Mouse (Mus musculus) kidney, postnatal 0 days (tissue): ENCODE measurements around the gene Cdc27. TPM values are rescaled to one million over a fixed set of nuclear protein-coding genes. Genes with fewer than 3 reads are reported as not detected.

Experiments
- ATAC-seq: fragments of 200-750 bp; cut with Nextera tagmentation; replicated peaks from 2 replicates; pipeline ENCODE4 v1.8.0; 2017; ENCODE audit warnings: low read depth, moderate number of reproducible peaks, moderate TSS enrichment, moderate library complexity; ENCODE audit not compliant: low FRiP score
- DNase-seq: peaks from one replicate; pipeline ENCODE4 v3.0.0-alpha.2; 2016; ENCODE audit warnings: low spot score
- H3K27ac ChIP-seq: fragments of 300-500 bp; sonication (generic); 2 replicates; pipeline ENCODE4 v1.5.1; 2014; ENCODE audit warnings: mild to moderate bottlenecking
- H3K27me3 ChIP-seq: fragments of 300-500 bp; sonication (generic); 2 replicates; pipeline ENCODE4 v1.6.1; 2014; ENCODE audit warnings: low read length, mixed read lengths; ENCODE audit not compliant: insufficient read depth
- H3K36me3 ChIP-seq: fragments of 300-500 bp; sonication (generic); 2 replicates; pipeline ENCODE4 v1.6.1; 2014; ENCODE audit warnings: low read length, mixed read lengths; ENCODE audit not compliant: insufficient read depth
- H3K4me1 ChIP-seq: fragments of 300-500 bp; sonication (generic); replicated peaks from 2 replicates; pipeline ENCODE4 v1.6.1; 2014; ENCODE audit warnings: antibody characterized with exemption, low read length, mixed read lengths; ENCODE audit not compliant: insufficient read depth
- H3K4me2 ChIP-seq: fragments of 300-500 bp; sonication (generic); 2 replicates; pipeline ENCODE4 v1.6.1; 2014; ENCODE audit warnings: mild to moderate bottlenecking, low read length, moderate library complexity, mixed read lengths
- H3K4me3 ChIP-seq: fragments of 300-500 bp; sonication (generic); replicated peaks from 2 replicates; pipeline ENCODE4 v1.5.1; 2014; ENCODE audit warnings: low read depth, low read length
- H3K9ac ChIP-seq: fragments of 300-500 bp; sonication (generic); 2 replicates; pipeline ENCODE4 v1.6.1; 2014; ENCODE audit warnings: low read depth, low read length
- H3K9me3 ChIP-seq: fragments of 300-500 bp; sonication (generic); replicated peaks from 2 replicates; pipeline ENCODE4 v1.6.1; 2016; ENCODE audit warnings: low read length, inconsistent platforms, mixed read lengths
- CTCF ChIP-seq: IDR thresholded peaks from 2 replicates; pipeline ENCODE4 v1.5.1; 2016; ENCODE audit warnings: antibody characterized with exemption, low read depth, mild to moderate bottlenecking, moderate library complexity
- WGBS: fragments of 180-500 bp; shearing (Covaris S2); extraction: QIAGEN DNeasy Blood & Tissue Kit; methylation state at CpG from one replicate; pipeline ENCODE4 v1.1.7; 2014; 5-methylcytosine and 5-hydroxymethylcytosine counted together
- polyA plus RNA-seq: library from polyadenylated mRNA; unstranded; fragments of >200 nt; fragmentation: Nextera tagmentation; extraction: Ambion mirVana; gene quantifications from 2 replicates; pipeline ENCODE4 v1.2.1, GENCODE M21; 2015

Cdc27 gene
- polyA plus RNA-seq, 1 experiment from 2014 or later, result 27.8 TPM

DNA sequence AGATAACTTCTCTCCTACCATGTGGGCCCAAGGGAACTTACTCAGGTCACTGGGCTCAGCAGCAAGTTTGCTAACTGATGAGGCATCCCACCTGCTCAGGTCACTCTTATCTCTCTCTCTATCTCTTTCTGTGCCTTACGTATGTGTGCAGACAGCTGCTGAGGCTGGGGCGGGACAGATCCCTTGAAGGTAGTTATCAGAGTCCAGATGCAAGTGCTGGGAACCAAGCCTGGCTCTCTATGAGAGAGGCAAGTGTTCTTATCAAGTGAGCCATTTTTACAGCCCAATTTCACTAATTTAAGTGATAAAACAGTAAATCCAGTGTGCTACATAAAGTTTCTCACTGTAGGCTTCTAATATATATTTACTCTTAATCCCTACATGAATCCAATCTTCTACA lies 13.6 kb downstream of the Cdc27 start:
- Histone ChIP-seq H3K27ac (no peak overlapping the region), H3K9ac (no peak overlapping the region), H3K9me3 (no peaks in the 10 kb centered on the region), H3K4me1 (no peaks in the 10 kb centered on the region), H3K4me2 (no peak overlapping the region), H3K36me3 (peaks cover 25% of the 10 kb centered on the region), H3K27me3 (no peaks in the 10 kb centered on the region), H3K4me3 (no peak overlapping the region)
- DNase-seq, result no peak
- 85% methylated on average over 2 of the region's 2 CpGs for WGBS
- no peak for ATAC-seq
- TF ChIP-seq CTCF, result no peak

DNA sequence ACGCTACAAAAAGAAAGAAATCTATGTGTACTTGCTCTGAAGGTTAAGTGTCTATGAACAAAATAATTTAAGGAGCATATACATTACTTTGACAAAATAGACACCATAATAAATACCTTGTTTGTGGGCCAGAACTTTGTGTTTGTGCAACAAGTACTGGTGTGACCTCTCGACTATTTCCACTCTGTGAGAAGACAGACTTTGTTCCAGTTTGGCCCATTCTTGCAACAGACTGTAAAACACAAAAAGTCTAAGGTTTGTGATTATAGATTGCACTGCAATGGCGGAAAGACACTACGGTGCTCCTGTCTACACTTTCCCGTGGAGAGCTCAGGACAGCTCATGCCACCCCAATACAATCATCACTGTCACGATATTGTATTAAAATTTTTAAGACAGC lies 24.5 kb downstream of the Cdc27 start:
- no peak overlapping the region for H3K27ac ChIP-seq
- WGBS, result 90% methylated on average over 6 of the region's 6 CpGs
- H3K36me3 ChIP-seq, result peaks cover 37% of the 10 kb centered on the region
- no peaks in the 10 kb centered on the region for H3K4me1 ChIP-seq
- ATAC-seq (no peak), DNase-seq (no peak)
- no peak overlapping the region for H3K4me2 ChIP-seq
- no peak overlapping the region for H3K4me3 ChIP-seq
- TF ChIP-seq CTCF, result no peak
- H3K9me3 ChIP-seq, result no peaks in the 10 kb centered on the region
- H3K9ac ChIP-seq, result no peak overlapping the region
- H3K27me3 ChIP-seq, result no peaks in the 10 kb centered on the region

DNA sequence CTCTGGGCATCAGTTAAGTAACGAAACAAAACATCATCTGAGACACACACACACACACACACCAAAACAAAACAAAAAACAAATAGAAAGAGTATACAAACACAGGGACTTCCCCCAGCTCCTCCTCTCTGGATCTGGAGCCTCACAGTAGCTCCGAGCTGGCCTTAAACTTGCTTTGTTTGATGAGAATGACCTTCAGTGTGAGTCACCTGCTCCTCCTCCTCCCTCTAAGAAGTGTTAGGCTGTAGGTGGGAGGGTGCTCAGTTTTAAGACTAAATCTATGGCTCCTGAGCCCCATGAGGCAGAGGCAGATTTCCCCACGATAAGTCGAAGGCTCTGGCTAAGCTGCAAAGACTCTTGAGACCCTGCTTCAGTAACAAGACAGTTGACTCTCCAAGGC lies 38.0 kb downstream of the Cdc27 start:
- 85% methylated on average over 4 of the region's 4 CpGs for WGBS
- no peak for DNase-seq
- no peak for ATAC-seq
- Histone ChIP-seq H3K4me2 (no peak overlapping the region), H3K36me3 (peaks cover 45% of the 10 kb centered on the region), H3K9ac (no peak overlapping the region), H3K4me1 (no peaks in the 10 kb centered on the region), H3K27me3 (no peaks in the 10 kb centered on the region), H3K9me3 (no peaks in the 10 kb centered on the region), H3K27ac (no peak overlapping the region), H3K4me3 (no peak overlapping the region)
- TF ChIP-seq CTCF, result no peak

DNA sequence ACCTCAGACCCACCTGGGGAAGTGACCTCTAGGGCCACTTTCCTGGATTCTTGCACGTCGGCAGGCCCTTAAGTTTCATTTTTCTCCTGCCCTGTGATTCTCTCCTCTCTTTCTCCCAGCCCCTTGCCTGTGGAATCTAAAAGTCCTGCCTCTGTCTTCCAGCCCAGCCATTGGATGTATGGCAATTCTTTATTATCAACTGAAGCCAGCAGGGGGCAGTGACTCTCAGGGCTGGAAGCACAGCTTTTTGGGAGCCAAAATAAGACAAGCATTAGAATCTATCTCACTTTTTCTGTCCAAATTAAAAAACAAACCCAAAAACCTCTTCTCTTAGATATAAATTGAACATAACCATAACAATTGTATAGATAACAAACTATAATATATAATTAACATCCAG lies 39.8 kb downstream of the Cdc27 start:
- Histone ChIP-seq H3K27me3 (no peaks in the 10 kb centered on the region), H3K9ac (no peak overlapping the region), H3K4me2 (no peak overlapping the region), H3K27ac (no peak overlapping the region), H3K9me3 (no peaks in the 10 kb centered on the region), H3K4me3 (no peak overlapping the region), H3K36me3 (peaks cover 46% of the 10 kb centered on the region), H3K4me1 (no peaks in the 10 kb centered on the region)
- DNase-seq (peak; percentile 39), ATAC-seq (no peak)
- WGBS, result 86% methylated on average over 2 of the region's 2 CpGs
- TF ChIP-seq CTCF, result peak; percentile 72

DNA sequence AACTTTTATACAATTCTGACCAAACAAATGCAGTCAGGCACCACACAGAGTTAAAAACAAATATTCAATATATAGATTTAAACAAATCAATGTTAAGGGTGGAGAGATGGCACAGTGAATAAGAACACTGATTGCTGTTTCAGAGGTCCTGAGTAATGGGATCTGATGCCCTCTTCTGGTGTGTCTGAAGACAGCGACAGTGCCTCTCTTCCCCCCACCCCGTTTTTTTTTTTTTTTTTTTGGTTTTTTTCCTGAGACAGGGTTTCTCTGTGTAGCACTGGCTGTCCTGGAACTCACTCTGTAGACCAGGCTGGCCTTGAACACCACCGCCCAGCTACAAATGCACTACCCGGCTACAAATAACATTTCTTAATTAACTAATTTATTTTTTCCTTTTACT lies 42.0 kb downstream of the Cdc27 start:
- ATAC-seq (no peak), DNase-seq (no peak)
- no peaks in the 10 kb centered on the region for H3K4me1 ChIP-seq
- TF ChIP-seq CTCF, result no peak
- no peaks in the 10 kb centered on the region for H3K27me3 ChIP-seq
- peaks cover 54% of the 10 kb centered on the region for H3K36me3 ChIP-seq
- no peak overlapping the region for H3K4me3 ChIP-seq
- no peak overlapping the region for H3K9ac ChIP-seq
- H3K9me3 ChIP-seq, result no peaks in the 10 kb centered on the region
- H3K4me2 ChIP-seq, result no peak overlapping the region
- 86% methylated on average over 4 of the region's 4 CpGs for WGBS
- H3K27ac ChIP-seq, result no peak overlapping the region

DNA sequence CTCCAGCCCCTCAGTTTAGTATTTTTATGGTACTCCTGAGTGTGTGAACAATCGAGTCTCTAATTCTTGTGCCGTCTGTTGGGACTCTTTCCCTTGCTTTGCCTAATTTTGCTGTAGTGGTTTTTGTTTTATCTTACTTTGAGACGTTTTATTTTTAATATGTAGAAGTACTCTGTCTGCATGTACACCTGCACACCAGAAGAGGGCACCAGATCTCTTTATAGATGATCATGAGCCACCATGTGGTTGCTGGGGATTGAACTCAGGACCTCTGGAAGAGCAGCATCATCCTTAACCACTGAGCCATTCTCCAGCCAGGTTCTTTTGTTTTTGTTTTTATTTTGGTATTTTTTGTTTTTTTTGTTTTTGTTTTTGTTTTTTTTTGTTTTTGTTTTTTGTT lies 62.1 kb downstream of the Cdc27 start:
- no peak overlapping the region for H3K9ac ChIP-seq
- no peaks in the 10 kb centered on the region for H3K27me3 ChIP-seq
- no peaks in the 10 kb centered on the region for H3K4me1 ChIP-seq
- no peak overlapping the region for H3K27ac ChIP-seq
- TF ChIP-seq CTCF, result 0 out of 2 replicates have a peak, but pooled peaks have one; percentile 13
- no peak overlapping the region for H3K4me3 ChIP-seq
- H3K4me2 ChIP-seq, result no peak overlapping the region
- ATAC-seq (no peak), DNase-seq (no peak)
- no peaks in the 10 kb centered on the region for H3K9me3 ChIP-seq
- 77% methylated on average over 3 of the region's 3 CpGs for WGBS
- no peaks in the 10 kb centered on the region for H3K36me3 ChIP-seq

DNA sequence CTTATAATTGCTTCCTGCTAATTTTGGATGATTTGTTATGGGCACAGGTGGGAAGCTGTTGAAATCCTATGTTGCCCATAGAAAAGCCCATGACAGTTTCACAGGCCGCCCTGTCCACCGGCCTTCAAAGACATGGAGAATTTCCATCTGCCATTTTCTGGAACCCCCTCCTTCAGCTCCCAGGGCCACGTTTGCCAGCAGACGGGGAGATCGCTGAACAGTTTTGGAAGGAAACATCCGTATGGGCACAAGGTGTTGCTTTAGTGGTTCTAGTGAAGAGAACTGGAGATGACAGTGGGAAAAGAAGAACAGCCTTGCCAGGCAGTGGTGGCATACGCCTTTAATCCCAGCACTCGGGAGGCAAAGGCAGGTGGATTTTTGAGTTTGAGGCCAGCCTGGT lies 68.4 kb downstream of the Cdc27 start:
- Histone ChIP-seq H3K4me3 (no peak overlapping the region), H3K9ac (no peak overlapping the region), H3K27me3 (no peaks in the 10 kb centered on the region), H3K27ac (no peak overlapping the region), H3K9me3 (no peaks in the 10 kb centered on the region), H3K4me2 (no peak overlapping the region), H3K36me3 (no peaks in the 10 kb centered on the region), H3K4me1 (no peaks in the 10 kb centered on the region)
- ATAC-seq (no peak), DNase-seq (no peak)
- WGBS, result 85% methylated on average over 8 of the region's 8 CpGs
- TF ChIP-seq CTCF, result no peak
